8 mouse cellular contexts compared by ENCODE assay signal in genomic region chrX:135885411-135886233, GRCm38 (mm10). TPM values are rescaled to one million over a fixed set of nuclear protein-coding genes. Genes with fewer than 3 reads are reported as not detected.
DNase-seq lines count a peak whose midpoint lies in the region; ATAC-seq and TF ChIP-seq lines count a peak whose summit lies in the region.

No protein-coding gene starts in this region.

- TF ChIP-seq POLR2A in CH12.LX (IDR thresholded peaks at IDR 0.05; ENCODE audit: low read depth, low read length), result peak; percentile 65
- peak; percentile 56; the same call in 1 of the 2 replicates for TF ChIP-seq POLR2A in testis, adult 2 months (IDR thresholded peaks at IDR 0.05; ENCODE audit: control insufficient read depth, low read depth, low read length)

- H3K9me3 ChIP-seq in CH12.LX (replicated peaks; ENCODE audit: low read length), result no peaks in the 10 kb centered on the region
- H3K9me3 ChIP-seq in forebrain, embryonic 15.5 days, result no peaks in the 10 kb centered on the region
- no peaks in the 10 kb centered on the region for H3K9me3 ChIP-seq in liver, embryonic 15.5 days (replicated peaks)
- no peaks in the 10 kb centered on the region for H3K9me3 ChIP-seq in neural tube, embryonic 13.5 days

- H3K4me2 ChIP-seq in CH12.LX (ENCODE audit: insufficient read depth, low read depth, poor library complexity, severe bottlenecking), result peak overlapping the region; percentile 42; the same call in 1 of the 2 replicates
- H3K4me2 ChIP-seq in forebrain, embryonic 15.5 days (replicated peaks), result peak overlapping the region; percentile 43
- H3K4me2 ChIP-seq in liver, embryonic 15.5 days, result peak overlapping the region; percentile 67
- H3K4me2 ChIP-seq in neural tube, embryonic 13.5 days, result peak overlapping the region; percentile 55

- ATAC-seq in cerebellum, adult (ENCODE audit: insufficient number of reproducible peaks, low FRiP score, low TSS enrichment), result peak; percentile 94
- peak; percentile 99 for ATAC-seq in forebrain, embryonic 15.5 days (replicated peaks)
- ATAC-seq in liver, embryonic 15.5 days (ENCODE audit: insufficient read depth), result peak; percentile 87
- ATAC-seq in neural tube, embryonic 13.5 days (ENCODE audit: low read depth), result peak; percentile 98

- peak; percentile 65 for DNase-seq in CH12.LX (ENCODE audit: extremely low read depth)
- DNase-seq in heart, postnatal 10 days, result peak; percentile 71 to 75
- peak; percentile 80 to 89 for DNase-seq in kidney, postnatal 4 days

- in situ Hi-C loops in CH12.LX (cut with MboI; ENCODE audit: low pct_ligation_motif_present, low pct_unique_long_range_greater_than_20kb, low sequenced_read_pairs), result no loop called here

- dilution Hi-C loops in CH12.LX (cut with MboI; ENCODE audit: extremely low pct_ligation_motif_present, extremely low pct_unique_long_range_greater_than_20kb, low sequenced_read_pairs), result no loop called here

- peak overlapping the region; percentile 30 for H3K27ac ChIP-seq in CH12.LX (ENCODE audit: insufficient read depth, low read depth)
- peak overlapping the region; percentile 86 for H3K27ac ChIP-seq in forebrain, embryonic 15.5 days (replicated peaks)
- no peak overlapping the region for H3K27ac ChIP-seq in liver, embryonic 15.5 days (replicated peaks)
- peak overlapping the region; percentile 89 for H3K27ac ChIP-seq in neural tube, embryonic 13.5 days (replicated peaks)
- peak overlapping the region; percentile 68; the same call in 1 of the 2 replicates for H3K27ac ChIP-seq in testis, adult 2 months (ENCODE audit: control insufficient read depth, insufficient read depth, low read depth, low read length)

- TF ChIP-seq CTCF in CH12.LX (conservative IDR thresholded peaks at IDR 0.05 in 1 of 2, IDR thresholded peaks at IDR 0.05 in 1 of 2; ENCODE audit: low read depth in 2 of 2, low read length in 2 of 2), result no peak
- TF ChIP-seq CTCF in testis, adult 2 months (IDR thresholded peaks at IDR 0.05; ENCODE audit: control insufficient read depth, insufficient read depth, insufficient replicate concordance, low read depth, low read length), result no peak

- 0 out of 2 replicates have a peak, but pooled peaks cover 2% of the 10 kb centered on the region for H3K79me2 ChIP-seq in CH12.LX (replicated peaks; ENCODE audit: control insufficient read depth, extremely low read depth, insufficient read depth, poor library complexity, severe bottlenecking)

- 22% methylated on average over 39 of the region's 41 CpGs for WGBS in forebrain, embryonic 15.5 days
- 17% methylated on average over 40 of the region's 41 CpGs for WGBS in liver, embryonic 15.5 days (ENCODE audit: insufficient replicate concordance)
- WGBS in neural tube, embryonic 13.5 days, result 29% methylated on average over 39 of the region's 41 CpGs

- no peak for TF ChIP-seq EP300 in CH12.LX (IDR thresholded peaks at IDR 0.05; ENCODE audit: low read length)

- TF ChIP-seq RAD21 in CH12.LX (IDR thresholded peaks at IDR 0.05; ENCODE audit: low read depth, low read length), result no peak

- no peaks in the 10 kb centered on the region for H3K27me3 ChIP-seq in CH12.LX (replicated peaks)
- no peaks in the 10 kb centered on the region for H3K27me3 ChIP-seq in forebrain, embryonic 15.5 days
- H3K27me3 ChIP-seq in liver, embryonic 15.5 days, result no peaks in the 10 kb centered on the region
- H3K27me3 ChIP-seq in neural tube, embryonic 13.5 days, result no peaks in the 10 kb centered on the region
- no peaks in the 10 kb centered on the region for H3K27me3 ChIP-seq in testis, adult 2 months (ENCODE audit: control insufficient read depth, insufficient read depth, low read length)

- peak overlapping the region; percentile 69 to 88 (median 71) for H3K4me3 ChIP-seq in CH12.LX (replicated peaks in 1 of 3; ENCODE audit: low read depth in 2 of 3, low read length in 2 of 3, poor library complexity in 1 of 3)
- H3K4me3 ChIP-seq in forebrain, embryonic 15.5 days, result peak overlapping the region; percentile 58
- peak overlapping the region; percentile 60 for H3K4me3 ChIP-seq in liver, embryonic 15.5 days (replicated peaks)
- H3K4me3 ChIP-seq in neural tube, embryonic 13.5 days, result peak overlapping the region; percentile 67
- peak overlapping the region; percentile 75 for H3K4me3 ChIP-seq in testis, adult 2 months (ENCODE audit: control insufficient read depth, low read depth, low read length)

- H3K4me1 ChIP-seq in CH12.LX (ENCODE audit: control insufficient read depth in 1 of 2, insufficient read depth in 2 of 2), result no peaks in the 10 kb centered on the region
- peaks cover 4% of the 10 kb centered on the region; the same call in 1 of the 2 replicates for H3K4me1 ChIP-seq in forebrain, embryonic 15.5 days
- H3K4me1 ChIP-seq in liver, embryonic 15.5 days (replicated peaks), result no peaks in the 10 kb centered on the region
- H3K4me1 ChIP-seq in neural tube, embryonic 13.5 days (replicated peaks), result no peaks in the 10 kb centered on the region; the same call in 1 of the 2 replicates
- H3K4me1 ChIP-seq in testis, adult 2 months (ENCODE audit: control insufficient read depth, insufficient read depth, low read length), result no peaks in the 10 kb centered on the region

- H3K36me3 ChIP-seq in CH12.LX (replicated peaks in 1 of 2; ENCODE audit: control insufficient read depth in 1 of 2, insufficient read depth in 1 of 2, low read length in 1 of 2), result peaks cover 20 to 34% of the 10 kb centered on the region in 2 experiments
- peaks cover 17% of the 10 kb centered on the region; the same call in 1 of the 2 replicates for H3K36me3 ChIP-seq in forebrain, embryonic 15.5 days
- H3K36me3 ChIP-seq in liver, embryonic 15.5 days (replicated peaks), result 0 out of 2 replicates have a peak, but pooled peaks cover 8% of the 10 kb centered on the region
- peaks cover 20% of the 10 kb centered on the region for H3K36me3 ChIP-seq in neural tube, embryonic 13.5 days
- no peaks in the 10 kb centered on the region for H3K36me3 ChIP-seq in testis, adult 2 months (ENCODE audit: control insufficient read depth, insufficient read depth, low read length)

- peak overlapping the region; percentile 76 for H3K9ac ChIP-seq in CH12.LX (ENCODE audit: insufficient read depth, low read depth)
- peak overlapping the region; percentile 65 for H3K9ac ChIP-seq in forebrain, embryonic 15.5 days (replicated peaks)
- H3K9ac ChIP-seq in liver, embryonic 15.5 days, result peak overlapping the region; percentile 48
- peak overlapping the region; percentile 86 for H3K9ac ChIP-seq in neural tube, embryonic 13.5 days

- intact Hi-C loops in heart, postnatal 10 days (cut with DNase I), result no loop called here

TF ChIP-seq in CH12.LX, 34 proteins besides CTCF, POLR2A, EP300 and RAD21 (continues in another document):
- TF ChIP-seq UBTF (IDR thresholded peaks at IDR 0.05; ENCODE audit: low read depth, low read length) (no peak), MAZ (IDR thresholded peaks at IDR 0.05; ENCODE audit: low read depth, low read length) (no peak), ZKSCAN1 (IDR thresholded peaks at IDR 0.05; ENCODE audit: borderline replicate concordance, low read depth, low read length) (no peak), ZMIZ1 (IDR thresholded peaks at IDR 0.05; ENCODE audit: low read depth, low read length) (no peak), IRF4 (IDR thresholded peaks at IDR 0.05; ENCODE audit: low read depth, low read length) (no peak), KAT2A (IDR thresholded peaks at IDR 0.05; ENCODE audit: insufficient replicate concordance, low read length) (0 out of 2 replicates have a peak, but pooled peaks have one; percentile 18), CHD1 (IDR thresholded peaks at IDR 0.05; ENCODE audit: low read depth, low read length) (no peak), POLR2AphosphoS2 (IDR thresholded peaks at IDR 0.05; ENCODE audit: low read depth, low read length) (no peak), HCFC1 (IDR thresholded peaks at IDR 0.05; ENCODE audit: low read depth, low read length) (peak; percentile 47; the same call in 1 of the 2 replicates), CHD2 (IDR thresholded peaks at IDR 0.05; ENCODE audit: low read length) (no peak), MAFK (IDR thresholded peaks at IDR 0.05; ENCODE audit: insufficient replicate concordance, low read length) (no peak), MXI1 (IDR thresholded peaks at IDR 0.05; ENCODE audit: low read depth, low read length) (no peak; the same call in 1 of the 2 replicates), USF1 (IDR thresholded peaks at IDR 0.05; ENCODE audit: low read depth, low read length) (no peak), E2F4 (IDR thresholded peaks at IDR 0.05; ENCODE audit: insufficient replicate concordance, low read depth, low read length) (no peak), JUN (IDR thresholded peaks at IDR 0.05; ENCODE audit: insufficient read depth, low read depth, low read length) (no peak), PAX5 (IDR thresholded peaks at IDR 0.05; ENCODE audit: low read length) (no peak), ZC3H11A (IDR thresholded peaks at IDR 0.05; ENCODE audit: low read depth, low read length) (no peak), ELF1 (IDR thresholded peaks at IDR 0.05; ENCODE audit: low read depth, low read length) (0 out of 2 replicates have a peak, but pooled peaks have one; percentile 25), JUND (conservative IDR thresholded peaks at IDR 0.05; ENCODE audit: low read depth, low read length) (no peak), MAX (IDR thresholded peaks at IDR 0.05; ENCODE audit: low read length) (no peak), USF2 (conservative IDR thresholded peaks at IDR 0.05; ENCODE audit: low read depth, low read length) (no peak), MEF2A (IDR thresholded peaks at IDR 0.05; ENCODE audit: borderline replicate concordance, low read depth, low read length) (no peak), SIN3A (IDR thresholded peaks at IDR 0.05; ENCODE audit: low read length) (no peak), MYC (IDR thresholded peaks at IDR 0.05; ENCODE audit: low read depth, low read length) (no peak), BHLHE40 (IDR thresholded peaks at IDR 0.05; ENCODE audit: low read depth, low read length) (no peak), RCOR1 (conservative IDR thresholded peaks at IDR 0.05; ENCODE audit: low read depth, low read length) (no peak), TBP (conservative IDR thresholded peaks at IDR 0.05; ENCODE audit: low read depth, low read length) (no peak), GABPA (IDR thresholded peaks at IDR 0.05; ENCODE audit: insufficient replicate concordance, low read depth, low read length) (no peak)

RNA-seq across cellular contexts. Expression of gene Gprasp2, which starts 46.8 kb away (rescaled TPM):
- total RNA-seq in CH12.LX (2012; rRNA removed), result 0.08 TPM in 2 replicates
- total RNA-seq in CH12.LX (2014; rRNA removed), result not detected in 2 replicates
- 0.40 TPM in 1 of 2 replicates, not detected in the other for polyA plus RNA-seq in CH12.LX (2012; ENCODE audit: insufficient read length, low read depth)
- 100 and 121 TPM in 2 replicates for polyA plus RNA-seq in forebrain, embryonic 15.5 days (2015; fragmentation: Nextera tagmentation; extraction: Ambion mirVana)
- 1 to 10 TPM; 3.7 to 7.3 TPM for total RNA-seq in heart, postnatal 10 days (2021)
- 0.74 and 1.2 TPM in 2 replicates for polyA plus RNA-seq in liver, embryonic 15.5 days (2015; fragmentation: Nextera tagmentation; extraction: Ambion mirVana)
- 113 and 127 TPM in 2 replicates for polyA plus RNA-seq in neural tube, embryonic 13.5 days (2015; fragmentation: Nextera tagmentation; extraction: Ambion mirVana)
- 9.3 and 14.6 TPM in 2 replicates for polyA plus RNA-seq in testis, adult 2 months (2012; rRNA removed)
